Mouse (Mus musculus): ENCODE results near the gene Pdk2.

DNA sequence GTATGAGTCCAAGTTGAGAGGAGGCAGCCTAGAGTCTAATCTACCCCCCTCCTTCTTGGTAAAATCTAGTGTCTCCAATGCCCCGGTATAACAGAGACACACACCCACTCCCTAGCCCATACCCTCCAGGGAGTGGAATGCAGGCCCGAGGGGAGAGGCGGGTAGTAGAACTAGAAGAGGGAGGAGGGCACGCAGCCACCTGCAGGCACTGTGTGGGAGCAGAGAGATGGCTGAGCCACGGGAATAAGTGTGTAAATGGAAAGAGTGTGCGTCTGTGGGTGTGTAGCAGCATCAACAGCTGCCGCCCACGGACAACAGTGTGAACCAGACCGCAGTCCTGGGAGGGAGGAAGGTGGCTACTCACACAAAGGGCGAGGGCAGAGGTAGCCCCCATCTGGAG lies 6.3 kb downstream of the Pdk2 start:
- TF ChIP-seq CTCF (IDR thresholded peaks at IDR 0.05; ENCODE audit: control insufficient read depth, insufficient read depth, insufficient replicate concordance, low read depth, low read length) (no peak), POLR2A (IDR thresholded peaks at IDR 0.05; ENCODE audit: control insufficient read depth, low read depth, low read length) (no peak)

All from testis, adult 2 months (tissue).